Mouse (Mus musculus) embryo, embryonic 10 days (tissue): ENCODE measurements around the gene Nr2f2.
A peak's percentile ranks its signal among the peaks of the same experiment; 100 is the strongest.

Experiments
- DNase-seq: peaks from one replicate; pipeline ENCODE4 v3.0.0-alpha.2; 2015; ENCODE audit warnings: low spot score

Gene Nr2f2

DNA sequence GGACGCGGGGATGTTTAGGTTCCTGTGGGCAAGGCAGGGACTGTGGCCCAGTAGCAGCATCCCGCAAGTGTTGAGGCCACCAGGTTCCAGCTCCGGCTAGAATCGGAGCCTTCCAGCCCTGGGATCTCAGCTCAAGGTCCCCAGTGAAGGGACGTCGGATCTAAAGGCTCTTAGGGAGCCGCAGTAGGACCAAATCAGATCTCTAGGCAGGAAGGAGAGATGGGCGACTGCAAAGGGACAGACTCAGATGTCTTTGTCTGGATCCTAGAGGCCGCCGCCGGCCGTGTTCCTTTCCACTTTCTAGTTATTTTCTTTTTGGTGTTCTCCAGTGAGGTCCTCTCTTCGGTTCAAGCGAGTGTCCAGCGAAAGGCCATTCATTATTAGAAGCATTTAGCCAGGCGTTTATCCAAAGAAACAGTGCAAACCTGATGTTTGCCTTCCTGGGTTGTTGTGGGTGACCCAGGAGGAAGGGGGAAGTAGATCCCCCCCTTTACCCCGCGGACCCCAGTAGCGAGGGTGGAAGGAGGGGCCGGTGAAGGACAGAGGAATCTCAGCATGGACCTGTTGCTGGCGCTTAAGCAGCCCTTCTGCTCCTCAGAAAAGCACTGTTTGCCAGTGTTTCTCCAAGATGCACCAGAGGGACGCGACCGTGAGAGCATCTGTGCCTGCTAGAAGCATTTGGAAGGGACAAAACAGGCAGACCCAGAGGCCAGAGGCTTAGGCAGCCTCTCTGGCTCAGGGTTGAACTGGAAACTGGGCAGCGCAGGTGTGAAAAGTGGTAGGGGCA is 34.3 kb downstream of the Nr2f2 start:
- DNase-seq: no peak

DNA sequence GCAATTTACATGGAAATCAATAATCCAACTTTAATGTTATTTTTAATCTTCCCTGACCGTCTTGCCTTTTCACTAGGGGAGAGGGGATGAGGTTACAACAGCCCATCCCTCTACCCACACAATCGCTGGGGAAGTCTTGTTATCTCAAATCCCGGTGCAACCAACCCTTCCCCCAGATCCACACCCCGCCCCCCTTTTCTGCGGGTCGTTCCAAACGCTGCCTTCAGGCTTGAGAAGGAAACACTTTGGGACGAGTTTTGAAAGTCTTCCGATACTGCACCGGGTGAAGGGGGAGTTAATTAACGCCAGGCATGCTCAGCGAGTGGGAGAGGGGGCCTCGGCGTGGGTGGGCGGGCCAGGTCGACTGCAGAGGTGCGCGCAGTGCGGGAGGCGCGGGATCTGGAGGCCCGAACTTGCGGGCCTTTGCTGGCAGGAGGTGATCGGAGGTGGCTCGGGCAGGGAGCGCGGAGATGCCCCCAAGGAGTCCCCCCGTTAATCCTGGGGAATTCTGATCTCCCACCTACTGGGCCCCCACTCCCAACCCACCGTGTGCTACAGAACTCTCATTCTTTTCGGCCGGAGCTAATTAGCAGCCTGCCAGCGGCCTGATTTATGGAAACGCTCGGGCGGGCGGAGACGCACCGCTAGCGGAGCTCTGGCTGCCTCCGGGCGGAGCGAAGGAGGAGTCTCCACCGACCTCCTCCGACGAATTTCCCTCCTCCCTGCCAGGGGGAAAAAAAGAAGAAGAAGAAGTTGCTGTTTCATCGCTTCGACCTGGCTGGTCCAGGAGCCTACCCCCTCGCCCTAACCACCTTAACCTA is 35.1 kb downstream of the Nr2f2 start:
- peak; percentile 86 for DNase-seq

DNA sequence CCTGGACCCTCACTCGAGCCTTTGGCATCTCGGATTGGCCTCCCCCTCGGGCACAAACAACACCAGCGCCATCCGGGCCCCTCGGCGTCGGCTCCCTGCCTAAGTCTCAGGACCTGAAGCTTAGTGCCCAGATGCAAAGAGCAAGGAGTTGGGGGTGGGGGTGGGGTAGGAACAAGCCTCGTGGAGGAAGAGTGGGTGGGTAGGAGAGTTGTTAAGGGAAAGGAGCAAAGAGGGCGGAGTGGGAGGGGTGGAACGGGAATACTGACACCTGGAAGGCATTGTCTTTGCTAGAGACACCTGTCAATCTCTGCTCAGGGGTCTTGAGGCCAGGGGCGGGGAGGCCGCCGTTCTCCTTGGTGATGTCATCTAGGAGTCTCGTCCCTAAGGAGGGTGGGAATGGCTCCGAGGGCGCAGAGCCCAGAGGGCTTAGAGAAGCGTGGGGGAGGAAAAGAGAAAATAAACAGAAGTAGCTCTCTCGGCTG is 35.7 kb downstream of the Nr2f2 start:
- DNase-seq: no peak

DNA sequence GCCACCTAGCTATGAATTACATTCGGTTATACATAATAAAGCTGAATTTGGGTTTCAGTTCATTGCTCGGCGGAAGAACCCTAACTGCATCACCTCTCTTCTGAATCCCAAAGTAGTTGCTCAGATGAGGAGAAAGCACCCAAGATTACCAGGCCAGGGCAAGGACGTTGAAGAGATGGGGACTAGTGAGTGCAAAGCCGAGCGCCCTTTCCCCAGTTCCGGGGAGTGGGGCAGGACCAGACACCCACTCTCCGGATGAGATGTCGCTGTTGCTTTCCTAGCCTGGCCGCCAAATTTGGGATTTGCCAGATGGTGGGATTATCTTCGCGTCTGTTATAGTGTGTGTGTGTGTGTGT is 36.4 kb downstream of the Nr2f2 start:
- DNase-seq: peak; percentile 27

DNA sequence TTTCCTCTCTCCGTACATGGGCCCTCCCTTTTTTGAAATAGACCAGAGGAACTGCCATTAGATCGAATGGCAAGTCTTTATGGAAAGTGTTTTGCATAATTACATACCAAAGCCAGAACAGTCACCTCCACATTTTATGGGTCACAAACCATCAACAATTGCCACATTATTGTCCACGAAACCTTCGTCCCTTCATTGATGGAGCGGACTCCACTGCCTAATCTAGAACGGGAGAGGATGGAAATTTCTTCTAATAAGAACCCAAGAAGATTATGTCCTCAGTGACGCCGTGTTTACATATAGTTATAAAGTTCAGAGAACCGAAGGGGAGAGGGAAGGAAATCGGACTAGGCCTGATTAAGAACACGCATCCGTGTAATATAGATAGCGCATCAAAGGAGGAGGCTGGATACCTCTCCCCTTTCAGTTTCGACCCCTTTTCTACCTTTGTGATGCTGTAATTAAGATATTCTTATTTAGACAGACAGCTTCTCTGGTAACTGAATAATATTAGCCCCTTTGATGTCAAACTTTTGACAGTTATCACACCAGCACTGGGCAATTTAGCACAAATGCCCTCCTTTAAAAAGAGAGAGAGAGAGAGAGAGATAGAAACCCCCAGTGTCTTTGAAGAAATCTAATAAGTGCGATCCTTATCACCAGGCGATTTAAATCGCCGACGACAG is 36.9 kb downstream of the Nr2f2 start:
- DNase-seq: peak; percentile 75

DNA sequence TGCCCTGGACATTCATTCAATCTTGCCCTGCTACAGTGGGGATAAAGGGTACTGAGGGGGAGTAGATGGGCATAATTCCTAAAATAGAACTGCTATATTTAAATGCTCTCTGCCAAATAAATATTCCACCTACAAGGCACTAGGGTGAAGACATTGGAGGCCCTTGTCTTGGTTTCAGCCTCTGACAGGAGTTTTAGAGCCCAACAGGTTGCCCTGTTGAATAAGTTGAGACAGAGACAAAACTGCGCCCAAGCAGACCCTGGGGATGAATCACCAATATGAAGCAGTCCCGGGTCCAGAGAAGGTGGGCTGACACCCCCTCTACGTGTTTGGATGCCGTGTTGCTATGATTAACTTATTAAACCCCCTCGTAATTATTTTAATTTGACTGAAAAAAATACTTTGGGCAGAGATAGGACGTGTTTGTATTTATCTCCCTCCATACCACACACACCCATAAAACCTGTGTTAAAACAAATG is 37.5 kb downstream of the Nr2f2 start:
- DNase-seq: peak; percentile 12

DNA sequence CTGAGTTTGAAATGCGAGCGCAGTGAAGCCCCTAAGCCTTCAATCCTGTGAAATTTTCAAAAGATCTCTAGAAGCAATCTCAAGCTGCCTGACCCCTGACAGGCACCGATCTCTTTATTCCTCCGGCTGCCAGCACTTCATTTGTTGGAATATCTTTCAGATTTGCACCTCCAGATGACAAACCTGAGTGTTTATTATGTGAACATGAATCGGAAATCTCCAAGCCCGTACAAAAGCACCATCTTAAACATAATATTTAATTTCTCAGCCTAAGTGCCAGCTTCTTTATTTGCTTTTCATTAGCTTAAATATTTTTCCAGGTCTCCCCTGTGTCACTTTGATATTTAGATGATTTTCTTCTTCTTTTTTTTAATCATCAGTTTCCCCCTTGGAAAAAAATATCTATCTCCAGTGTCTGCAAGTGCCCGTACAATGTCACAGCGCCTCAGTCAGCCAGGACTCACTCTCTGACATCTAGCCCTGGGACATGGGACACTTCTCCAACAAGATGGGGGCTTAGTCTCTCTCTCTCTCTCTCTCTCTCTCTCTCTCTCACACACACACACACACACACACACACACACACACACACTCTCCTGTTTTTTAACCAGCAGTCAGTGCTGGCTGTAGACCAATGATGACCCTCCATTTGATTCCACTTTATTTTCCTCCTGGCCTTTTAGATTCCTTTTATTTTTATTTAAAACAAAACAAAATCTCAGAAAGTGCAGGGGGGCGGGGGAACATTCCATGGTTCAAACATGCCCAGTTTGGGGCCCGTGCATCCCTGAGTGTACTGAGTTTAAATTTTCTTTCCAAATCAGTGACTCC is 38.1 kb downstream of the Nr2f2 start:
- DNase-seq: peak; percentile 42

DNA sequence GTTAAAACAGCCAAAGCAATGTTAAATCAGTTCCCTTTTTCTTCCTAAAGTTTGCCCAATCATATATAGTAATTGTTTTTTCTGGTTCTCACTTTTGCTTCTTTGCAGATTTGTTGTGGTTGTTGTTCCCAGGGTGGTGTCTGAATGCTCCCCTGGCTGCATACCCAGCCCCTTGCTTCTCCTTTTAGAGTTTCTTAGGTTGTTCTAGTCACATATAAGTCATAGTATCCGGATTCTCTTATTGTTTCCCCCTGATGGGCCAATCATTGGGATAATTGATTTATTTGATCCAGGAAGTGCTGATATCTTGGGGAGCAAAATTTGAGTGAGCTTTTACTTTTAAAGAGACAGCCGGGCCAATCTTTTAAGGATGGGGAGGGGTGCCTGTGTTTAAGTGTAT is 39.3 kb downstream of the Nr2f2 start:
- DNase-seq: no peak

DNA sequence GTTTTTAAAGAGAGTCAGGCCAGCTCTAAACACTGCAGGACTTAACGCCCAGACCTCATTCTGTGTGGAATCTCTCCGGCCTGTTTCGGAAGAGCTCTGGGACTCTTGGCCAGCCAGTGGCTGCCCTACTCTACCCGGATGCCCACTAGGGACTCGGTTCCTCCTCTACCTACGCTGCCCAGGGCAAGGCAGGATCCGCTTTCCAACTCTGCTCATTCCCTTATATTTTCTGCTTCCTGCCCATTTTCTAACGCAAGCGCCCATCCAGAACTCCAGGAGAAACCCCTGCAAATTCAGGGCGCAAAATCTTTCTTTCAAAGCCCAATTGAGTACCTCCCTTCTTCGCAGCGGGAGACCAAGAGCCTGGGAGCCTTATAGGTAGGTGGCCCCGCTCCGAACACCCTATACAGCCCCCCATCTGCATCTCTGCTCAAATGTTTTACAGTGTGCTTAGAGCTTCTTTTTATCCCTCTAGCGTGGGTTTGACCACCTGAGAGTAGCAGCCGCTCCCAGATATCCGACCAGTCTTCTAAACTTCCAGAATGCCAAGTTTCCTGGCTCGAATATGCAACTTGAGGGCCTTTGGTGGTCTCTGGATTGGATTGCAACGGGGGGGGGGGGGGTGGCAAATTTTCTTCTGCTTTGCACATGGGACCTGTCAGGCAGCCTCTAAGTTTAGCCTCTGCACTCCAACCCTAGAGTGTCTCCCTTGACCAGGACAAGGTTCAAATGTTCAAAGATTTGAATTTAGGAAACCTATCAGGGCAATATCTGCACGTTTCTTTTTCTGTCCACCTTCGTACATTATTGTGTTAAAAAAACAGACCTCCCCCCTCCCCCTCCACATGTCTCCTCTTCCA is 40.1 kb downstream of the Nr2f2 start:
- DNase-seq: peak; percentile 12

DNA sequence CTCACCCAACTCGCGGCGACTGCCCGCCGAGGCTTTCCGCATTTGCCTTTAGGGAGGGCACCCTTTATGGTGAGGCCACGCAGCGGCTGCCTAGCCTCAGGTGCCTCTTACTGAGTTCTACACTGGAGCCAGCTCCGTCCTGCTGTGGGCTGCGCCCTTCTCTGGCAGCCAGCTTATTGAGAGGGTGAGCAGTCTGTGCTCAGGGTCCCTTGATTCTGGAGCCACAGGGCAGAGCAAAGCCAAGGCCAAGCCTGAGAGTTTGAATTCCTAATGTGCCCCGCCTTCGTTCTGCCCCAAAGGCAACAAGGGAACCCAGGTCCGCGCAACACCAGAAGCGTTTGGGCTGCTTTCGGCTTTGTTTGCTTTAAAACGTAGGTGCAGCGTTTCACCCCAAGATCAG is 41.2 kb downstream of the Nr2f2 start:
- peak; percentile 64 for DNase-seq

DNA sequence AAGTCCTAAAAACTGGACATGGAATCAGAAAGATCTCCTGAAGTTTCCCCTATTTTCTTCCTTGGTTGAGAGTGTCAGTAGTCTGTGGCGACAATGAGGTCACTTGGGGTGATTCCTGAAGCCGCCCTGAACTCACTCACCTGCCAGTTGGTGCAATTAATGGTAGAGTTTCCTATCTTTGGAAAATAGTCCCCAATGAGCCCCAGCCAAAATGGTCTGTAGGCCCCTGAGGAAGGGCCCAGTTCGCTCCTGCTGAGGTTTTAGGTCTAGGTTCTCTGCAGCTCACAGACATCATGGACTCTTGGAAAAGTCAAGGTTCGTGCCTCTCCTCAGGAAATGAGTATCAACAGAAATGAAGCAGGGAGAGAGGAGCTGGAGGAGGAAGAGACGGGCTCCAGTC is 42.0 kb downstream of the Nr2f2 start:
- no peak for DNase-seq

DNA sequence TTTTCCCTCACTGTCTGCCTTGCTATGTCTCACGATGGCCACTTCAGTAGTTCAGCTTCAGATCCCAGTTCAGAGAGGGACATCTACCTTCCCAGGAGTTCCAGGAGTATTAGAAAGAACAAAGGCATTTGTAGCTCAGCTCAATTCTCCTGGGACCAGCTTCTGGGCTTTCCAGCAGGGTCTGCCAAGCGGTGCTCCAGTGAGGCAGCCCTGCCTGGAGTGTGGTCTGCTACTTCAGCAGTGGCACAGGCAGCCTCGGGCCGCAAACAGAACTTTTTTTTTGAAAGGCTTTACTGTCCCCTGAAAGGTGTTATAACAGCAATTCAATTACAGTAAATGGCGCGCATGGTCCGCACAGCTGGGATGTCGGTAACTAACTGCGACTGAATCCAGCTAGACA is 42.5 kb downstream of the Nr2f2 start:
- DNase-seq: peak; percentile 15

DNA sequence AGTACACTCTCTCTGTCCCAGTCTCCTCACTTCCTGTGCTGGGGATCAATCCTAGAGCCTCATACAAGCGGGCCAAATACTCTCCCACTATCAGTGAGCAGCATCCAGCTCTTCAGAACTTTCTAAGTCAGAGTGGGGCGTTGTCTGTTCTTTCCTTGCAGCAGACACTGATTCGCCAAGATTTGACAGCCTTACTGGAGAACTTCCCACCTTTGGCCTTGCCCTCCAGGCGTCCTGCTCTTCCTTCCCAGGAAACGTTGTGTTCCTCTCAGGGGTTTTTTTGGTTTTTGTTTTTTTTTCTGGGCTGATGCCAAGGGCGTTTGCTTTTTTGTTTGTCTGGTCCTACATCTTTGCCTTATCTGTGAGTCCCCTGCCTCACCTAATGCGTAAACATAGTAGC is 60.8 kb downstream of the Nr2f2 start:
- no peak for DNase-seq

DNA sequence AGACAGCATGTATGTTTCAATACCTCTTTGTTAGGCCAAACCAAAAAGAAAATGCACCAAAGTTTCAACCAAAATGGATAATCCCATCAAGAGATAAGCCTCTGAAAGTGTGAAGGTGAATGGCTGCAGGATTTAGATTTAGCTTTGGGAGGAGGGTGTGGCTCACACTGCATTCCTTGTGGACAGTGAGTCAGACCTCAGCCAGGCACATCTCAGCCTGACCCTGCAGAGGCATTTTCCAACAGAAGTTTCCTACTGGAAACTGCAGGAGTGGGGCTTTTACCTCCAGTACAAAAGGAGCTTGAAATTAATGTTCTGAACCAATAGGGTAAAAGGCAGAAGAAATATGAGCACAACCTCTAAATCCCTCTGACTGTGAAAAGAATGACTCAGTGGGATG is 62.1 kb downstream of the Nr2f2 start:
- DNase-seq: no peak
